Mouse (Mus musculus) stomach, postnatal 0 days (tissue): ENCODE results near the gene Oas1f. TPM values are rescaled to one million over a fixed set of nuclear protein-coding genes. Genes with fewer than 3 reads are reported as not detected.

Experiments used
- ATAC-seq: fragments of 200-750 bp; cut with Nextera tagmentation; 2 replicates; pipeline ENCODE4 v1.8.0; 2017; ENCODE audit not compliant: low FRiP score, low TSS enrichment
- DNase-seq: peaks from one replicate; pipeline ENCODE4 v3.0.0-alpha.2; 2016; ENCODE audit warnings: low spot score
- H3K27ac ChIP-seq: fragments of 300-500 bp; sonication (generic); replicated peaks from 2 replicates; pipeline ENCODE4 v1.5.1; 2014; ENCODE audit warnings: mild to moderate bottlenecking, control low read depth
- H3K27me3 ChIP-seq: fragments of 300-500 bp; sonication (generic); 2 replicates; pipeline ENCODE4 v1.6.1; 2014; ENCODE audit warnings: low read length; ENCODE audit not compliant: control insufficient read depth, insufficient read depth
- H3K36me3 ChIP-seq: fragments of 300-500 bp; sonication (generic); 2 replicates; pipeline ENCODE4 v1.6.1; 2014; ENCODE audit warnings: low read length, mixed read lengths; ENCODE audit not compliant: control insufficient read depth, insufficient read depth
- H3K4me1 ChIP-seq: fragments of 300-500 bp; sonication (generic); replicated peaks from 2 replicates; pipeline ENCODE4 v1.6.1; 2014; ENCODE audit warnings: antibody characterized with exemption; ENCODE audit not compliant: control insufficient read depth, insufficient read depth
- H3K4me2 ChIP-seq: fragments of 300-500 bp; sonication (generic); replicated peaks from 2 replicates; pipeline ENCODE4 v1.6.1; 2014; ENCODE audit warnings: low read depth, mild to moderate bottlenecking, control low read depth, moderate library complexity
- H3K4me3 ChIP-seq: fragments of 300-500 bp; sonication (generic); 2 replicates; pipeline ENCODE4 v1.5.1; 2014; ENCODE audit warnings: low read depth, low read length, control low read depth
- H3K9ac ChIP-seq: fragments of 300-500 bp; sonication (generic); 2 replicates; pipeline ENCODE4 v1.6.1; 2014; ENCODE audit warnings: mild to moderate bottlenecking, low read length, control low read depth, mixed read lengths
- H3K9me3 ChIP-seq: fragments of 300-500 bp; sonication (generic); 2 replicates; pipeline ENCODE4 v1.6.1; 2016; ENCODE audit warnings: low read length; ENCODE audit not compliant: control insufficient read depth
- CTCF ChIP-seq: IDR thresholded peaks from 2 replicates; pipeline ENCODE4 v1.5.1; 2016; ENCODE audit warnings: antibody characterized with exemption, low read depth, mild to moderate bottlenecking, moderate library complexity
- EP300 ChIP-seq: optimal IDR thresholded peaks from 2 replicates; pipeline ENCODE3; 2016; ENCODE audit warnings: antibody characterized with exemption
- WGBS: fragments of 180-500 bp; shearing (Covaris S2); extraction: QIAGEN DNeasy Blood & Tissue Kit; methylation state at CpG from one replicate; pipeline ENCODE4 v1.1.7; 2014; 5-methylcytosine and 5-hydroxymethylcytosine counted together
- polyA plus RNA-seq: library from polyadenylated mRNA; unstranded; fragments of >200 nt; fragmentation: Nextera tagmentation; extraction: Ambion mirVana; gene quantifications from 2 replicates; pipeline ENCODE4 v1.2.1, GENCODE M21; 2015

Oas1f gene
- polyA plus RNA-seq, 1 experiment from 2014 or later: not detected

- Histone ChIP-seq H3K4me1 (no peaks in the 10 kb centered on the region), H3K36me3 (no peaks in the 10 kb centered on the region), H3K4me2 (peak within 1 kb of the TSS; percentile 72), H3K27ac (peak within 1 kb of the TSS; percentile 81), H3K4me3 (peak within 1 kb of the TSS; percentile 44), H3K9ac (peak within 1 kb of the TSS; percentile 72), H3K27me3 (no peaks in the 10 kb centered on the region), H3K9me3 (no peaks in the 10 kb centered on the region)
- TF ChIP-seq EP300 (no peak), CTCF (no peak)
- peak; percentile 93 for DNase-seq
- peak; percentile 93 for ATAC-seq
- WGBS: 4% methylated on average over 18 of the region's 18 CpGs
Measured at GRCm38 (mm10) chr5:120811951-120812819, 35.0 kb upstream of the Oas1f start, which contains the start of gene Oas1c. Gene Oas1c, minus strand, starts transcription at chr5:120812514.

GRCm38 (mm10) chr5:120813023-120813422 lies 34.1 kb upstream of the Oas1f start:
- DNase-seq (no peak), ATAC-seq (no peak)
- H3K9ac ChIP-seq: peak overlapping the region; percentile 72
- TF ChIP-seq EP300 (no peak), CTCF (no peak)
- peak overlapping the region; percentile 44 for H3K4me3 ChIP-seq
- H3K9me3 ChIP-seq: no peaks in the 10 kb centered on the region
- peak overlapping the region; percentile 72 for H3K4me2 ChIP-seq
- H3K4me1 ChIP-seq: no peaks in the 10 kb centered on the region
- H3K27me3 ChIP-seq: no peaks in the 10 kb centered on the region
- no peaks in the 10 kb centered on the region for H3K36me3 ChIP-seq
- H3K27ac ChIP-seq: no peak overlapping the region
- 81% methylated on average over 6 of the region's 6 CpGs for WGBS

GRCm38 (mm10) chr5:120815949-120816348 lies 31.2 kb upstream of the Oas1f start:
- TF ChIP-seq CTCF (peak; percentile 65), EP300 (no peak)
- peak; percentile 27 for DNase-seq
- no peak overlapping the region for H3K4me3 ChIP-seq
- no peaks in the 10 kb centered on the region for H3K27me3 ChIP-seq
- no peak overlapping the region for H3K27ac ChIP-seq
- no peaks in the 10 kb centered on the region for H3K9me3 ChIP-seq
- no peaks in the 10 kb centered on the region for H3K36me3 ChIP-seq
- no peaks in the 10 kb centered on the region for H3K4me1 ChIP-seq
- H3K4me2 ChIP-seq: no peak overlapping the region
- 61% methylated on average over 3 of the region's 3 CpGs for WGBS
- no peak overlapping the region for H3K9ac ChIP-seq
- no peak for ATAC-seq

- no peaks in the 10 kb centered on the region for H3K27me3 ChIP-seq
- H3K27ac ChIP-seq: no peak overlapping the region
- no peak for DNase-seq
- no peak for ATAC-seq
- no peak overlapping the region for H3K4me2 ChIP-seq
- no peaks in the 10 kb centered on the region for H3K4me1 ChIP-seq
- H3K9me3 ChIP-seq: no peaks in the 10 kb centered on the region
- H3K9ac ChIP-seq: no peak overlapping the region
- TF ChIP-seq EP300 (no peak), CTCF (no peak)
- H3K36me3 ChIP-seq: no peaks in the 10 kb centered on the region
- H3K4me3 ChIP-seq: no peak overlapping the region
Measured at GRCm38 (mm10) chr5:120818999-120819398, 28.2 kb upstream of the Oas1f start.

- no peak for ATAC-seq
- 77% methylated on average over 4 of the region's 4 CpGs for WGBS
- Histone ChIP-seq H3K4me1 (no peaks in the 10 kb centered on the region), H3K36me3 (no peaks in the 10 kb centered on the region), H3K9ac (no peak overlapping the region), H3K4me3 (no peak overlapping the region), H3K27ac (no peak overlapping the region), H3K9me3 (no peaks in the 10 kb centered on the region), H3K27me3 (no peaks in the 10 kb centered on the region), H3K4me2 (no peak overlapping the region)
- TF ChIP-seq CTCF (no peak), EP300 (no peak)
- DNase-seq: no peak
Measured at GRCm38 (mm10) chr5:120831031-120831430, 16.1 kb upstream of the Oas1f start.
